Mouse (Mus musculus) erythroid progenitor cell, adult 5-6 weeks (primary cell): ENCODE measurements around the gene Pde4a. TPM values are rescaled to one million over a fixed set of nuclear protein-coding genes. Genes with fewer than 3 reads are reported as not detected.

Experiments
- total RNA-seq, 2 experiments: library from RNA; stranded (forward) in 1 of 2; stranded (reverse) in 1 of 2; fragments of 150-400 nt in 1 of 2; fragments of 186-747, 209-891 nt in 1 of 2; gene quantifications; 2 replicates each; pipeline versions ENCODE4 v1.2.3 to v1.2.4; 2015 to 2017; ENCODE audit warnings: low replicate concordance in 2 of 2

Pde4a gene
- total RNA-seq, 2 experiments from 2014 or later: 0.15 to 4.6 TPM

Other genes with a start within 250 kb of the Pde4a start
- 122 and 135 TPM in 2 replicates for gene Dnmt1, start 205.8 kb upstream of the Pde4a start, total RNA-seq (2015; ENCODE audit: low replicate concordance)
- 217 and 249 TPM in 2 replicates for gene Dnmt1, start 205.8 kb upstream of the Pde4a start, total RNA-seq (2017; ENCODE audit: low replicate concordance)
- gene S1pr2, start 188.9 kb upstream of the Pde4a start, total RNA-seq (2015; ENCODE audit: low replicate concordance): not detected in 2 replicates
- under 0.01 and 0.39 TPM in 2 replicates for gene S1pr2, start 188.9 kb upstream of the Pde4a start, total RNA-seq (2017; ENCODE audit: low replicate concordance)
- gene Mrpl4, start 163.0 kb upstream of the Pde4a start, total RNA-seq (2015; ENCODE audit: low replicate concordance): 13.0 and 22.0 TPM in 2 replicates
- 13.3 and 18.0 TPM in 2 replicates for gene Mrpl4, start 163.0 kb upstream of the Pde4a start, total RNA-seq (2017; ENCODE audit: low replicate concordance)
- gene Icam1, start 149.7 kb upstream of the Pde4a start, total RNA-seq (2015; ENCODE audit: low replicate concordance): 1.3 TPM in 1 of 2 replicates, not detected in the other
- 1.5 and 9.0 TPM in 2 replicates for gene Icam1, start 149.7 kb upstream of the Pde4a start, total RNA-seq (2017; ENCODE audit: low replicate concordance)
- 164 and 214 TPM in 2 replicates for gene Icam4, start 136.3 kb upstream of the Pde4a start, total RNA-seq (2015; ENCODE audit: low replicate concordance)
- gene Icam4, start 136.3 kb upstream of the Pde4a start, total RNA-seq (2017; ENCODE audit: low replicate concordance): 107 and 112 TPM in 2 replicates
- 1.3 and 1.4 TPM in 2 replicates for gene Icam5, start 133.6 kb upstream of the Pde4a start, total RNA-seq (2015; ENCODE audit: low replicate concordance)
- 1.3 and 3.5 TPM in 2 replicates for gene Icam5, start 133.6 kb upstream of the Pde4a start, total RNA-seq (2017; ENCODE audit: low replicate concordance)
- 6.8 TPM in 1 of 2 replicates, not detected in the other for gene Zglp1, start 98.6 kb upstream of the Pde4a start, total RNA-seq (2015; ENCODE audit: low replicate concordance)
- not detected in 2 replicates for gene Zglp1, start 98.6 kb upstream of the Pde4a start, total RNA-seq (2017; ENCODE audit: low replicate concordance)
- gene Gm49373, start 92.6 kb upstream of the Pde4a start, total RNA-seq (2015; ENCODE audit: low replicate concordance): not detected in 2 replicates
- gene Gm49373, start 92.6 kb upstream of the Pde4a start, total RNA-seq (2017; ENCODE audit: low replicate concordance): not detected in 2 replicates
- 13.0 and 19.8 TPM in 2 replicates for gene Fdx1l, start 92.1 kb upstream of the Pde4a start, total RNA-seq (2015; ENCODE audit: low replicate concordance)
- 7.8 and 19.7 TPM in 2 replicates for gene Fdx1l, start 92.1 kb upstream of the Pde4a start, total RNA-seq (2017; ENCODE audit: low replicate concordance)
- gene Gm38431, start 73.7 kb upstream of the Pde4a start, total RNA-seq (2015; ENCODE audit: low replicate concordance): 30.6 and 34.0 TPM in 2 replicates
- 4.2 TPM in 1 of 2 replicates, not detected in the other for gene Gm38431, start 73.7 kb upstream of the Pde4a start, total RNA-seq (2017; ENCODE audit: low replicate concordance)
- gene Raver1, start 73.7 kb upstream of the Pde4a start, total RNA-seq (2015; ENCODE audit: low replicate concordance): 18.4 and 23.4 TPM in 2 replicates
- 21.1 and 32.5 TPM in 2 replicates for gene Raver1, start 73.7 kb upstream of the Pde4a start, total RNA-seq (2017; ENCODE audit: low replicate concordance)
- gene Tyk2, start 34.5 kb upstream of the Pde4a start, total RNA-seq (2015; ENCODE audit: low replicate concordance): 2.5 and 5.0 TPM in 2 replicates
- 4.7 and 5.0 TPM in 2 replicates for gene Tyk2, start 34.5 kb upstream of the Pde4a start, total RNA-seq (2017; ENCODE audit: low replicate concordance)
- gene Cdc37, start 15.7 kb upstream of the Pde4a start, total RNA-seq (2015; ENCODE audit: low replicate concordance): 28.9 and 42.9 TPM in 2 replicates
- gene Cdc37, start 15.7 kb upstream of the Pde4a start, total RNA-seq (2017; ENCODE audit: low replicate concordance): 68.0 and 76.5 TPM in 2 replicates
- gene Keap1, start 73.6 kb downstream of the Pde4a start, total RNA-seq (2015; ENCODE audit: low replicate concordance): 13.8 and 25.2 TPM in 2 replicates
- 37.0 and 44.7 TPM in 2 replicates for gene Keap1, start 73.6 kb downstream of the Pde4a start, total RNA-seq (2017; ENCODE audit: low replicate concordance)
- gene S1pr5, start 82.7 kb downstream of the Pde4a start, total RNA-seq (2015; ENCODE audit: low replicate concordance): 2.5 TPM in 1 of 2 replicates, not detected in the other
- 0.13 and 0.53 TPM in 2 replicates for gene S1pr5, start 82.7 kb downstream of the Pde4a start, total RNA-seq (2017; ENCODE audit: low replicate concordance)
- 49.4 and 49.5 TPM in 2 replicates for gene Atg4d, start 99.6 kb downstream of the Pde4a start, total RNA-seq (2015; ENCODE audit: low replicate concordance)
- gene Atg4d, start 99.6 kb downstream of the Pde4a start, total RNA-seq (2017; ENCODE audit: low replicate concordance): 73.9 and 162 TPM in 2 replicates
- gene Kri1, start 122.3 kb downstream of the Pde4a start, total RNA-seq (2015; ENCODE audit: low replicate concordance): 19.7 and 49.4 TPM in 2 replicates
- 18.2 and 48.8 TPM in 2 replicates for gene Kri1, start 122.3 kb downstream of the Pde4a start, total RNA-seq (2017; ENCODE audit: low replicate concordance)
- gene Cdkn2d, start 125.7 kb downstream of the Pde4a start, total RNA-seq (2015; ENCODE audit: low replicate concordance): 305 and 325 TPM in 2 replicates
- 151 and 194 TPM in 2 replicates for gene Cdkn2d, start 125.7 kb downstream of the Pde4a start, total RNA-seq (2017; ENCODE audit: low replicate concordance)
- gene Ap1m2, start 146.6 kb downstream of the Pde4a start, total RNA-seq (2015; ENCODE audit: low replicate concordance): 0.36 and 0.84 TPM in 2 replicates
- gene Ap1m2, start 146.6 kb downstream of the Pde4a start, total RNA-seq (2017; ENCODE audit: low replicate concordance): not detected in 2 replicates
- 15.9 and 35.7 TPM in 2 replicates for gene Slc44a2, start 155.0 kb downstream of the Pde4a start, total RNA-seq (2015; ENCODE audit: low replicate concordance)
- 14.4 and 22.3 TPM in 2 replicates for gene Slc44a2, start 155.0 kb downstream of the Pde4a start, total RNA-seq (2017; ENCODE audit: low replicate concordance)
- gene Ilf3, start 202.2 kb downstream of the Pde4a start, total RNA-seq (2015; ENCODE audit: low replicate concordance): 31.4 and 34.8 TPM in 2 replicates
- 29.6 and 32.8 TPM in 2 replicates for gene Ilf3, start 202.2 kb downstream of the Pde4a start, total RNA-seq (2017; ENCODE audit: low replicate concordance)
- gene Qtrt1, start 246.1 kb downstream of the Pde4a start, total RNA-seq (2015; ENCODE audit: low replicate concordance): 4.7 TPM in 1 of 2 replicates, not detected in the other
- gene Qtrt1, start 246.1 kb downstream of the Pde4a start, total RNA-seq (2017; ENCODE audit: low replicate concordance): 0.98 and 4.0 TPM in 2 replicates